Mouse (Mus musculus) erythroblast, embryonic 14.5 days (primary cell): ENCODE measurements around the gene Med13.

Experiments used
- GATA1 ChIP-seq: IDR thresholded peaks from 2 replicates; pipeline ENCODE4 v1.6.1; 2012; ENCODE audit warnings: low read length, inconsistent platforms, mixed read lengths
- TAL1 ChIP-seq: IDR thresholded peaks from 3 replicates; pipeline ENCODE4 v1.6.1; 2012; ENCODE audit warnings: low read length, inconsistent platforms, mixed read lengths

- TF ChIP-seq TAL1 (no peak), GATA1 (no peak)
Measured at GRCm38 (mm10) chr11:86378981-86379380, 21.6 kb upstream of the Med13 start.
